Mouse (Mus musculus) limb, embryonic 14.5 days (tissue): ENCODE measurements around the gene Dusp1. TPM values are rescaled to one million over a fixed set of nuclear protein-coding genes. Genes with fewer than 3 reads are reported as not detected.

ENCODE experiments used
- ATAC-seq: fragments of 200-750 bp; cut with Nextera tagmentation; 2 replicates; pipeline ENCODE4 v1.8.0; 2017; ENCODE audit warnings: low read depth, moderate number of reproducible peaks, moderate TSS enrichment; ENCODE audit not compliant: low FRiP score
- DNase-seq: peaks from one replicate; pipeline ENCODE4 v3.0.0-alpha.2; 2015; ENCODE audit warnings: low spot score
- H3K27ac ChIP-seq: fragments of 300-500 bp; sonication (generic); replicated peaks from 2 replicates; pipeline ENCODE4 v1.5.1; 2014; ENCODE audit warnings: low read depth, mild to moderate bottlenecking, low read length, moderate library complexity, mixed read lengths
- H3K27me3 ChIP-seq: fragments of 300-500 bp; sonication (generic); 2 replicates; pipeline ENCODE4 v1.6.1; 2014; ENCODE audit warnings: low read length, mixed read lengths; ENCODE audit not compliant: control insufficient read depth, insufficient read depth
- H3K36me3 ChIP-seq: fragments of 300-500 bp; sonication (generic); 2 replicates; pipeline ENCODE4 v1.6.1; 2014; ENCODE audit warnings: mild to moderate bottlenecking, low read length, moderate library complexity, mixed read lengths; ENCODE audit not compliant: control insufficient read depth, insufficient read depth
- H3K4me1 ChIP-seq: fragments of 300-500 bp; sonication (generic); 2 replicates; pipeline ENCODE4 v1.6.1; 2014; ENCODE audit warnings: antibody characterized with exemption, low read length, mixed read lengths; ENCODE audit not compliant: control insufficient read depth, insufficient read depth
- H3K4me2 ChIP-seq: fragments of 300-500 bp; sonication (generic); replicated peaks from 2 replicates; pipeline ENCODE4 v1.6.1; 2014; ENCODE audit warnings: low read depth, mild to moderate bottlenecking, low read length, moderate library complexity; ENCODE audit not compliant: severe bottlenecking
- H3K4me3 ChIP-seq: fragments of 300-500 bp; sonication (generic); replicated peaks from 2 replicates; pipeline ENCODE4 v1.5.1; 2014; ENCODE audit warnings: low read length
- H3K9ac ChIP-seq: fragments of 300-500 bp; sonication (generic); 2 replicates; pipeline ENCODE4 v1.6.1; 2014; ENCODE audit warnings: mild to moderate bottlenecking, low read depth, low read length, moderate library complexity; ENCODE audit not compliant: severe bottlenecking
- H3K9me3 ChIP-seq: fragments of 300-500 bp; sonication (generic); 2 replicates; pipeline ENCODE4 v1.6.1; 2016; ENCODE audit warnings: low read length; ENCODE audit not compliant: control insufficient read depth
- POLR2A ChIP-seq: fragments of 200-500 bp; IDR thresholded peaks from 2 replicates; pipeline ENCODE4 v1.8.0; 2012; ENCODE audit warnings: inconsistent platforms, mild to moderate bottlenecking, moderate library complexity, borderline replicate concordance; ENCODE audit not compliant: insufficient read depth, insufficient read length; ENCODE audit errors: extremely low read depth
- WGBS: fragments of 180-500 bp; shearing (Covaris S2); extraction: QIAGEN DNeasy Blood & Tissue Kit; methylation state at CpG from one replicate; pipeline ENCODE4 v1.1.7; 2014; 5-methylcytosine and 5-hydroxymethylcytosine counted together
- polyA plus RNA-seq, 2 experiments: library from polyadenylated mRNA; depleted of rRNA in 1 of 2; stranded (reverse) in 1 of 2; unstranded in 1 of 2; fragments of >200 nt; fragmentation: Nextera tagmentation in 1 of 2; extraction: Ambion mirVana in 1 of 2; gene quantifications; 2 replicates each; pipeline versions ENCODE4 v1.2.1 to v1.2.3; 2012 to 2014

Dusp1 gene
- polyA plus RNA-seq, 2 experiments = 27.7 to 29.6 TPM

- Histone ChIP-seq H3K27ac (no peak overlapping the region), H3K9me3 (no peaks in the 10 kb centered on the region), H3K4me3 (no peak overlapping the region), H3K9ac (no peak overlapping the region), H3K27me3 (no peaks in the 10 kb centered on the region), H3K36me3 (no peaks in the 10 kb centered on the region), H3K4me1 (no peaks in the 10 kb centered on the region), H3K4me2 (no peak overlapping the region)
- DNase-seq = no peak
- WGBS = 74% methylated on average over 3 of the region's 3 CpGs
- TF ChIP-seq POLR2A = no peak
- ATAC-seq = no peak
These were observed 69.7 kb downstream of the Dusp1 start for GRCm38 (mm10) chr17:26492246-26492645.

- Histone ChIP-seq H3K27me3 (no peaks in the 10 kb centered on the region), H3K4me1 (no peaks in the 10 kb centered on the region), H3K9me3 (no peaks in the 10 kb centered on the region), H3K36me3 (no peaks in the 10 kb centered on the region), H3K4me2 (no peak overlapping the region), H3K4me3 (no peak overlapping the region), H3K27ac (0 out of 2 replicates have a peak overlapping the region, but pooled peaks have one; percentile 19), H3K9ac (no peak overlapping the region)
- DNase-seq (no peak), ATAC-seq (no peak)
- TF ChIP-seq POLR2A = no peak
- WGBS = 37% methylated on average over 2 of the region's 2 CpGs
These were observed 71.0 kb downstream of the Dusp1 start for GRCm38 (mm10) chr17:26490910-26491309.

- no peak overlapping the region for H3K9ac ChIP-seq
- no peak overlapping the region for H3K4me3 ChIP-seq
- no peaks in the 10 kb centered on the region for H3K9me3 ChIP-seq
- H3K4me2 ChIP-seq = no peak overlapping the region
- no peaks in the 10 kb centered on the region for H3K36me3 ChIP-seq
- no peaks in the 10 kb centered on the region for H3K4me1 ChIP-seq
- WGBS = 92% methylated on average over 10 of the region's 10 CpGs
- TF ChIP-seq POLR2A = no peak
- no peak overlapping the region for H3K27ac ChIP-seq
- DNase-seq (no peak), ATAC-seq (no peak)
- no peaks in the 10 kb centered on the region for H3K27me3 ChIP-seq
These were observed 71.9 kb downstream of the Dusp1 start for GRCm38 (mm10) chr17:26490072-26490471.

DNA sequence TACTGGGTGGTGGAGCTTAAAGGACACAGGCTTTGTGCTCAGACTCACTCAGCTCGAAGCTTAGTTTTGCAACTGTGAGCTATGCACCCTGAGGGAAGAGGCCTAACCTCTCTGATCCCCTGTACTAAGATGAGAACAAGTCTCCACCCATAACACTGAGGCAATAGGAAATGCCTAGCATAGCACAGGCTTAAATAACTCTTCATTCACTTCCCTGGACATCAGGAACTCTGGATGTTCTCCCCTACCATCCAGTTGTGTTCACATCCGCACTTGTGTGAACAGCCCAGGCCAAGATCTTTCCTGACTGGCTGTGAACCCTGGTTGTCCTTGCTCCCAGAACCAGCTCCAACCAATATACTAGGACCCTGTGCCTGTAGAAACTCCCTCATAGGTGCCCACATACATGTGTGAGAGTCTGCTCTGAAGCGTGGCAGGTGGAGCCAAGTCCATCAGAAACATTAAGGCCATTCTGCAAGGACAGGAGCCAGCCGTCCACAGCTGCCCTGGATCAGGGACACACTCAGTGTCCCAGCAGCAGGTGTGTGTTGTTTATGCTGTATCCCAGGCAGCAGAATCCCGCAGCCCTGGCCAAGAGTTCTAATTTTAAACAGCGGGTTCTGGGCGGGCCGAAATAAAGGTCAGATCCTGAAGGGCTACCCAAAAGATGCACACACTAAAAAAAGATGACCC, 73.1 kb downstream of the Dusp1 start:
- Histone ChIP-seq H3K9me3 (no peaks in the 10 kb centered on the region), H3K36me3 (no peaks in the 10 kb centered on the region), H3K4me1 (no peaks in the 10 kb centered on the region), H3K4me2 (no peak overlapping the region), H3K9ac (no peak overlapping the region), H3K27me3 (no peaks in the 10 kb centered on the region), H3K27ac (no peak overlapping the region), H3K4me3 (no peak overlapping the region)
- no peak for DNase-seq
- TF ChIP-seq POLR2A = no peak
- ATAC-seq = no peak
- 69% methylated on average over 8 of the region's 8 CpGs for WGBS

DNA sequence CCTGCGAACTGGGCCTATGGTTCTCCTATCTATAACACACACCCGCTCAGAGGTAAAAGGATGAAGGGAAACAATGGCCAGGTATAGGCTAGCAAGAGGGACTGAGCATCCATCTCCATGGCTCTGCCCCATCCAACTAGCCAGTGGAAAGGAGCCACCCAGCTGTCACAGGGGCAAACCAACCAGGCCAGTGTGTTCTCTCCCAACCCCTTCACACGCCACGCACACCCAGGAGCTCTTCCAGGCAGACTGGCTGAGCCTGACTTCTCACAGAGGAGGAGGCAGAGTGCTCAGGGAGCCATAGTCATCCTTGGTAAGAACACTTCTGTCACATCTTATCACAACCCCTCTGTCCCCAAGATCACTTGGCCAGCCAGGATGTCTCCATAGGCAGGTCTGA, 74.0 kb downstream of the Dusp1 start:
- ATAC-seq (no peak), DNase-seq (no peak)
- H3K27me3 ChIP-seq = no peaks in the 10 kb centered on the region
- H3K4me3 ChIP-seq = no peak overlapping the region
- 97% methylated on average over 4 of the region's 4 CpGs for WGBS
- H3K9ac ChIP-seq = no peak overlapping the region
- H3K27ac ChIP-seq = no peak overlapping the region
- no peak for TF ChIP-seq POLR2A
- H3K9me3 ChIP-seq = no peaks in the 10 kb centered on the region
- H3K4me1 ChIP-seq = no peaks in the 10 kb centered on the region
- no peak overlapping the region for H3K4me2 ChIP-seq
- no peaks in the 10 kb centered on the region for H3K36me3 ChIP-seq
